Mouse (Mus musculus): ENCODE measurements around the gene Adgrf4. TPM values are rescaled to one million over a fixed set of nuclear protein-coding genes. Genes with fewer than 3 reads are reported as not detected.
A peak's percentile ranks its signal among the peaks of the same experiment; 100 is the strongest.

The Adgrf4 gene
- polyA plus RNA-seq, 1 experiment = 0.04 TPM

DNA sequence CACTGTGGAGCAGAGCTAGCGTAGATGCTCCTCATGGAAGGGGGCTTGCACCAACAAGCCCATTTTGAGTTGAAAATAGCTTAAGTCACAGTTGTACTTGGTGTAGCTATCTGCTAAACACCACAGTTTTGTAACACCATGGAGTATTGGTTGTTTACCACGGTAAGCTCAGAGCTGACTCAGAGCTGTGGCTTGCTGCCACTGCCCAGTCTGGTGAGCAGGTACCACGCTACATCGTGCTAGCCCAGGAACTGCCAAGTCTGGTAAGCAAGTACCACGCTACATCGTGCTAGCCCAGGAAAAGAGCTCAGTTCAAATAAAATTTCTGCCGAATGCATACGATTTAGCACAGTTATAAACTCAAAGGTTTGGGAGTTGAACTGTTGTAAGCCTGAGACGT, 10.1 kb upstream of the Adgrf4 start:
- Histone ChIP-seq H3K36me3 (ENCODE audit: control insufficient read depth, insufficient read depth, low read length) (no peaks in the 10 kb centered on the region), H3K27ac (ENCODE audit: insufficient read depth, low read length) (no peak overlapping the region), H3K27me3 (ENCODE audit: control insufficient read depth, insufficient read depth, low read length) (no peaks in the 10 kb centered on the region), H3K4me3 (ENCODE audit: extremely low read depth, insufficient read depth, insufficient read length) (no peak overlapping the region), H3K4me1 (ENCODE audit: control insufficient read depth, insufficient read depth, insufficient read length) (no peaks in the 10 kb centered on the region)
- 85% methylated on average over 9 of the region's 9 CpGs for WGBS
- DNase-seq (ENCODE audit: low read depth in 1 of 2, low spot score in 2 of 2) = no peak
- TF ChIP-seq CTCF (IDR thresholded peaks at IDR 0.05; ENCODE audit: extremely low read depth, insufficient read depth, insufficient read length, insufficient replicate concordance) = no peak
- no peak for TF ChIP-seq POLR2A (IDR thresholded peaks at IDR 0.05; ENCODE audit: low read depth, low read length)

DNA sequence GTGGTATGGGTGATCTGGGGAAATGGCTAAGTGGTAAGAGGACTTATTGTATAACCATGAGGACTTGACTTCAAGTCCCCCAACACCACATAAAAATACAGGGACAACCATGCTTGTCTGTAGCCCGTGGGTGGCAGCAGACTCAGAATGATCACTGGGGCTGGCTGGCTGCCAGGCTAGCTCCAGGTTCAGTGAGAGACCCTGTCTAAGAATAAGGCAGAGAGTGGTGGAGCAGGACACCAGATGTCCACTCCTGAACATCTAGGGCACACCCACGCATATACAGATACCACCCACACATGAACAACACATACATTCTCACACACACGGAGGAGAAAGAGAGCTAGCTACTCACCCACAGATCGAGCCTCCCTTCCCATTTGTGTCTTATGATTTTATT, 2.6 kb upstream of the Adgrf4 start:
- Histone ChIP-seq H3K27ac (ENCODE audit: insufficient read depth, low read length) (no peak overlapping the region), H3K36me3 (ENCODE audit: control insufficient read depth, insufficient read depth, low read length) (no peaks in the 10 kb centered on the region), H3K27me3 (ENCODE audit: control insufficient read depth, insufficient read depth, low read length) (no peaks in the 10 kb centered on the region), H3K4me3 (ENCODE audit: extremely low read depth, insufficient read depth, insufficient read length) (no peak overlapping the region), H3K4me1 (ENCODE audit: control insufficient read depth, insufficient read depth, insufficient read length) (no peaks in the 10 kb centered on the region)
- TF ChIP-seq POLR2A (IDR thresholded peaks at IDR 0.05; ENCODE audit: low read depth, low read length) (no peak), CTCF (IDR thresholded peaks at IDR 0.05; ENCODE audit: extremely low read depth, insufficient read depth, insufficient read length, insufficient replicate concordance) (no peak)
- 76% methylated on average over 4 of the region's 4 CpGs for WGBS
- no peak for DNase-seq (ENCODE audit: low read depth in 1 of 2, low spot score in 2 of 2)

- Histone ChIP-seq H3K4me3 (ENCODE audit: extremely low read depth, insufficient read depth, insufficient read length) (no peak overlapping the region), H3K4me1 (ENCODE audit: control insufficient read depth, insufficient read depth, insufficient read length) (no peaks in the 10 kb centered on the region), H3K36me3 (ENCODE audit: control insufficient read depth, insufficient read depth, low read length) (no peaks in the 10 kb centered on the region), H3K27ac (ENCODE audit: insufficient read depth, low read length) (no peak overlapping the region), H3K27me3 (ENCODE audit: control insufficient read depth, insufficient read depth, low read length) (no peaks in the 10 kb centered on the region)
- DNase-seq (ENCODE audit: low read depth in 1 of 2, low spot score in 2 of 2) = no peak
- TF ChIP-seq CTCF (IDR thresholded peaks at IDR 0.05; ENCODE audit: extremely low read depth, insufficient read depth, insufficient read length, insufficient replicate concordance) (no peak), POLR2A (IDR thresholded peaks at IDR 0.05; ENCODE audit: low read depth, low read length) (no peak)
- WGBS = 89% methylated on average over 8 of the region's 8 CpGs
Observed at GRCm38 (mm10) chr17:42690531-42690930, 1.6 kb downstream of the Adgrf4 start.

DNA sequence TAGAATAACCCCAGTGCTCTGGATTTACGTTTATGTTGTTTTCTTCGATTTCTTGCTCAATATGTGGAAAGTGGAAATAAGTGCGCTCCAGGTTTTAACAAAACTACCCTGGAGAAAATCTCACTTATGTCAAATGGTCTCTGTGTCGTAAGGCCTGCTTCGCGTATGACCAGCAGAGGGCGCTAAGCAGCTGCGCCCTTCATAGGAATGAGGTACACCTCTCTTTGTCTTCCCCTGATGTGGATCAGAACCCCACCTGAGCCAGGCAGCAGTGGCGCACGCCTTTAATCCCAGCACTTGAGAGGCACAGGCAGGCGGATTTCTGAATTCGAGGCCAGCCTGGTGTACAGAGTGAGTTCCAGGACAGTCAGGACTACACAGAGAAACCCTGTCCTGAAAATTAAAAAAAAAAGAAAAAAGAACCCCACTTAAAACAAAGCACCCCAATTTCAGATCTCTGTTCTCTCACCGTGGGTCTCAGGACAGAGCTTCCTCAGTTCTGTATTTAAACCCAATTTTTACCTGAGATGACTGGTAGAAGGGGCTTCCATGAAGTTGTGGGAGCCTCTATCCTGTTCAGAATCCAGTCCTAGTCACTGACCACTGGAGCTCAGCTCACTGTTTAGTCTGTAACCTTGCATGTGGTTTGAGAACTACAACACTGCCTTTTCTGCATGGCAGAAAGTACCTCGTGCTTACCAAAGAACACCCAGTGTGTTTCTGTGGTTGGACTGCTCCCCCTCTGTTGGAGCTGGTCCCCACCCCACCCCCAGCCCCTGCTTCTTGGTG, 33.3 kb downstream of the Adgrf4 start:
- WGBS = 24% methylated on average over 14 of the region's 14 CpGs
- no peaks in the 10 kb centered on the region for H3K36me3 ChIP-seq (ENCODE audit: control insufficient read depth, insufficient read depth, low read length)
- no peak overlapping the region for H3K4me3 ChIP-seq (ENCODE audit: extremely low read depth, insufficient read depth, insufficient read length)
- TF ChIP-seq POLR2A (IDR thresholded peaks at IDR 0.05; ENCODE audit: low read depth, low read length) (no peak), CTCF (IDR thresholded peaks at IDR 0.05; ENCODE audit: extremely low read depth, insufficient read depth, insufficient read length, insufficient replicate concordance) (peak; percentile 41; the same call in 1 of the 2 replicates)
- H3K4me1 ChIP-seq (ENCODE audit: control insufficient read depth, insufficient read depth, insufficient read length) = no peaks in the 10 kb centered on the region
- no peaks in the 10 kb centered on the region for H3K27me3 ChIP-seq (ENCODE audit: control insufficient read depth, insufficient read depth, low read length)
- no peak overlapping the region for H3K27ac ChIP-seq (ENCODE audit: insufficient read depth, low read length)
- DNase-seq (ENCODE audit: low read depth in 1 of 2, low spot score in 2 of 2) = no peak

DNA sequence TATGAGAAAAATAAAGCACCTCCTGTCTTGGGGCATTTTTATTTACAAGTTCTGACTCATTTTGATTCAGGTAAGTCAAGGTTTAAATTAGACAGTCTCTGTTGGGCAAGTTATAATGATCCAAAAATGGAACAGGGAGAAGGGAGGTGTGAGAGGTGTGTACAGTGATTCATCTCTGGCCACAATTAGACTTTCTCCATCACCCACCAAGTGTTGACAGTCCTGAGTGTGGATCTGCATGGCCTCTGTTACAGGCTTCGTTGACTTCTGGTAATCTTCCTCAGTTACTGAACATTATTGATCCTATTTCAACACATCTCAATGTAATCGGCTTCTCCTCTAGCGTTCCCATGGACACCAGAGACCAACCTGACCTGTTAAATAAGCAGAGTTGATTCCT, 48.7 kb downstream of the Adgrf4 start:
- TF ChIP-seq CTCF (IDR thresholded peaks at IDR 0.05; ENCODE audit: extremely low read depth, insufficient read depth, insufficient read length, insufficient replicate concordance) (no peak), POLR2A (IDR thresholded peaks at IDR 0.05; ENCODE audit: low read depth, low read length) (no peak)
- H3K4me3 ChIP-seq (ENCODE audit: extremely low read depth, insufficient read depth, insufficient read length) = no peak overlapping the region
- H3K4me1 ChIP-seq (ENCODE audit: control insufficient read depth, insufficient read depth, insufficient read length) = no peaks in the 10 kb centered on the region
- WGBS = 84% methylated on average over 3 of the region's 3 CpGs
- DNase-seq (ENCODE audit: low read depth in 1 of 2, low spot score in 2 of 2) = no peak
- H3K36me3 ChIP-seq (ENCODE audit: control insufficient read depth, insufficient read depth, low read length) = no peaks in the 10 kb centered on the region
- H3K27me3 ChIP-seq (ENCODE audit: control insufficient read depth, insufficient read depth, low read length) = no peaks in the 10 kb centered on the region
- no peak overlapping the region for H3K27ac ChIP-seq (ENCODE audit: insufficient read depth, low read length)

DNA sequence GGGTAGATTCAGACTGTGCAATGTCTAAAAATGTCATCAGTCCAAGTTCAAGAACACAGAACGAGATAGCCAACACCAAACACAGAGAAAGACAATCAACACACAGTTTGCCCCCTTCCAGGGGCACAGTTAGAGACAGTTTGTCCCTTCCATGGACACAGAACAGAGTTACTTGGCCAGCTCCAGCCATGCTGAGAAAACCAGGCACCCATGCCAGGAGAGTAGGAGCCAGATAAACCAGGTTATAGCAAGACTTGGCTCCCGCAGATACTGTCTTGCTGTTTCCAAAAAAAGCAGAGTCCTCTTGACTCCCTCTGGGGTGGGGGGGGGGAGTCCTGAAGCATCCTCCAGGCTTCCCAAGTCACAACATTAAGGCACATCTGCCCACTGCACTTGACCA, 61.9 kb downstream of the Adgrf4 start:
- DNase-seq (ENCODE audit: low read depth in 1 of 2, low spot score in 2 of 2) = no peak
- WGBS = 81% methylated on average over 2 of the region's 2 CpGs
- no peak overlapping the region for H3K4me3 ChIP-seq (ENCODE audit: extremely low read depth, insufficient read depth, insufficient read length)
- no peak overlapping the region for H3K27ac ChIP-seq (ENCODE audit: insufficient read depth, low read length)
- TF ChIP-seq POLR2A (IDR thresholded peaks at IDR 0.05; ENCODE audit: low read depth, low read length) = no peak
- TF ChIP-seq CTCF (IDR thresholded peaks at IDR 0.05; ENCODE audit: extremely low read depth, insufficient read depth, insufficient read length, insufficient replicate concordance) = no peak
- H3K36me3 ChIP-seq (ENCODE audit: control insufficient read depth, insufficient read depth, low read length) = no peaks in the 10 kb centered on the region
- H3K27me3 ChIP-seq (ENCODE audit: control insufficient read depth, insufficient read depth, low read length) = no peaks in the 10 kb centered on the region
- H3K4me1 ChIP-seq (ENCODE audit: control insufficient read depth, insufficient read depth, insufficient read length) = no peaks in the 10 kb centered on the region

GRCm38 (mm10) chr17:42613043-42613737, 78.9 kb downstream of the Adgrf4 start:
- Histone ChIP-seq H3K27ac (ENCODE audit: insufficient read depth, low read length) (no peak overlapping the region), H3K4me1 (ENCODE audit: control insufficient read depth, insufficient read depth, insufficient read length) (no peaks in the 10 kb centered on the region), H3K27me3 (ENCODE audit: control insufficient read depth, insufficient read depth, low read length) (no peaks in the 10 kb centered on the region), H3K4me3 (ENCODE audit: extremely low read depth, insufficient read depth, insufficient read length) (no peak overlapping the region), H3K36me3 (ENCODE audit: control insufficient read depth, insufficient read depth, low read length) (no peaks in the 10 kb centered on the region)
- WGBS = 35% methylated on average over 6 of the region's 6 CpGs
- TF ChIP-seq CTCF (IDR thresholded peaks at IDR 0.05; ENCODE audit: extremely low read depth, insufficient read depth, insufficient read length, insufficient replicate concordance) (no peak), POLR2A (IDR thresholded peaks at IDR 0.05; ENCODE audit: low read depth, low read length) (no peak)
- DNase-seq (ENCODE audit: low read depth in 1 of 2, low spot score in 2 of 2) = no peak

Measured in spleen, adult 2 months (tissue).